13 mouse cellular contexts compared by ENCODE assay signal in the genomic region with DNA sequence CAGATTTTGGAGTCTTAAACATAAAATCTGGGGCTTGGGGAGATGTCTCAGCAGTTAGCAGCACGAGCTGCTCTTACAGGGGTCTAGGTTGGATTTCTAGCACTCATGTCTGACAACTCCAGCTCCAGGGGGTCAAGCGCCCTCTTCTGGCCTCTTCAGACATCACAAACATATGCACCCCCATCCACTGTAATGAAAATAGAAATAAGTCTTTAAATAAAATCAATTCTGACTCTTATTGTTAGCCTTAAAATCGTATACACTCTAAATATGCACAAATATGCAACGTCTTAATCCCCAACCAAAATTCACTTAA. TPM values are rescaled to one million over a fixed set of nuclear protein-coding genes. Genes with fewer than 3 reads are reported as not detected.
DNase-seq lines count a peak whose midpoint lies in the region; ATAC-seq and TF ChIP-seq lines count a peak whose summit lies in the region.
"Had no signal": no experiment of that assay in that cellular context is flagged by ENCODE, and none has a peak within 500 bp of the region (broad histone marks: within the 10 kb centered on the region; RNA-seq: fewer than 3 reads in every experiment).

No protein-coding gene starts in this region.

- no peak for TF ChIP-seq POLR2A in heart, adult 2 months (IDR thresholded peaks at IDR 0.05; ENCODE audit: insufficient read depth, low read depth, low read length)
- no peak for TF ChIP-seq POLR2A in MEL (IDR thresholded peaks at IDR 0.05; ENCODE audit: control insufficient read depth in 1 of 2, insufficient read depth in 1 of 2, low read depth in 1 of 2, low read length in 2 of 2, poor library complexity in 1 of 2)
- TF ChIP-seq POLR2A in myocyte (IDR thresholded peaks at IDR 0.05; ENCODE audit: insufficient read length, low read depth) = no peak

- ATAC-seq in heart, embryonic 11.5 days (replicated peaks; ENCODE audit: insufficient number of reproducible peaks, low FRiP score, low TSS enrichment) = no peak
- ATAC-seq in liver, embryonic 14.5 days (ENCODE audit: insufficient read depth) = no peak
- ATAC-seq: forebrain, embryonic 15.5 days had no signal

- no peak overlapping the region for H3K9ac ChIP-seq in heart, adult 2 months (ENCODE audit: low read depth, low read length)
- no peak overlapping the region for H3K9ac ChIP-seq in heart, embryonic 11.5 days (ENCODE audit: low read depth, low read length)
- no peak overlapping the region for H3K9ac ChIP-seq in liver, embryonic 14.5 days (replicated peaks)
- no peak overlapping the region for H3K9ac ChIP-seq in MEL (ENCODE audit: control insufficient read depth, low read depth, low read length, poor library complexity, severe bottlenecking)
- H3K9ac ChIP-seq: forebrain, embryonic 15.5 days; heart, embryonic 13.5 days; liver, embryonic 15.5 days had no signal

- H3K79me2 ChIP-seq in heart, adult 2 months (replicated peaks; ENCODE audit: control insufficient read depth, insufficient read depth, low read length) = no peaks in the 10 kb centered on the region
- H3K79me2 ChIP-seq in MEL (ENCODE audit: control insufficient read depth, insufficient read depth, low read length, poor library complexity) (no peaks in the 10 kb centered on the region), myocyte (ENCODE audit: control insufficient read depth, insufficient read depth) (peaks cover 2% of the 10 kb centered on the region)

- no peak overlapping the region for H3ac ChIP-seq in myocyte (ENCODE audit: control insufficient read depth, insufficient read length)

- H3K4me2 ChIP-seq in heart, embryonic 11.5 days = no peak overlapping the region
- H3K4me2 ChIP-seq in liver, embryonic 14.5 days (ENCODE audit: low read depth) = no peak overlapping the region
- H3K4me2 ChIP-seq in myocyte (ENCODE audit: low read depth) = peak overlapping the region; percentile 85
- H3K4me2 ChIP-seq: forebrain, embryonic 15.5 days; liver, embryonic 15.5 days had no signal

- TF ChIP-seq RAD21 in MEL (IDR thresholded peaks at IDR 0.05; ENCODE audit: low read depth, low read length) = peak; percentile 43

- TF ChIP-seq EP300 in heart, adult 2 months (IDR thresholded peaks at IDR 0.05; ENCODE audit: insufficient read depth, low read depth, low read length) = no peak
- no peak for TF ChIP-seq EP300 in liver, embryonic 14.5 days (IDR thresholded peaks at IDR 0.05; ENCODE audit: low read depth)
- no peak for TF ChIP-seq EP300 in MEL (IDR thresholded peaks at IDR 0.05; ENCODE audit: low read depth in 1 of 2, low read length in 2 of 2)

- intact Hi-C loops in heart, adult 2 months (cut with DNase I) = loop anchor here (5.0 kb wide), 3 partner anchors 163 to 308 kb away; no protein-coding TSS in a partner anchor

- DNase-seq in heart, adult 2 months = no peak
- no peak for DNase-seq in liver, embryonic 14.5 days (ENCODE audit: low read depth in 3 of 3, low spot score in 3 of 3)
- DNase-seq in liver (no peak), MEL (ENCODE audit: low read depth, low spot score) (peak; percentile 64), adipocyte (ENCODE audit: low spot score) (no peak)
- DNase-seq in frontal cortex, postnatal 25 days (ENCODE audit: low spot score in 2 of 2) = no peak
- DNase-seq: right cerebral cortex, adult 18-20 months had no signal

- H3K36me3 ChIP-seq in heart, adult 2 months (ENCODE audit: control insufficient read depth, insufficient read depth, low read length) = no peaks in the 10 kb centered on the region
- no peaks in the 10 kb centered on the region for H3K36me3 ChIP-seq in heart, embryonic 11.5 days (ENCODE audit: control insufficient read depth, insufficient read depth, low read length)
- H3K36me3 ChIP-seq in liver, embryonic 14.5 days (replicated peaks; ENCODE audit: control insufficient read depth, insufficient read depth, low read depth) = no peaks in the 10 kb centered on the region
- H3K36me3 ChIP-seq in MEL (ENCODE audit: control insufficient read depth in 1 of 2, insufficient read depth in 2 of 2, low read length in 2 of 2) = no peaks in the 10 kb centered on the region
- no peaks in the 10 kb centered on the region for H3K36me3 ChIP-seq in myocyte (ENCODE audit: control insufficient read depth, insufficient read depth)
- H3K36me3 ChIP-seq: forebrain, embryonic 15.5 days; heart, embryonic 13.5 days; liver, embryonic 15.5 days had no signal

- H3K27me3 ChIP-seq in heart, adult 2 months (ENCODE audit: control insufficient read depth, insufficient read depth, low read length) = 0 out of 2 replicates have a peak, but pooled peaks cover 2% of the 10 kb centered on the region
- no peaks in the 10 kb centered on the region for H3K27me3 ChIP-seq in heart, embryonic 11.5 days (ENCODE audit: control insufficient read depth, insufficient read depth, low read length)
- peaks cover 21% of the 10 kb centered on the region for H3K27me3 ChIP-seq in liver, embryonic 14.5 days (ENCODE audit: control insufficient read depth, insufficient read depth, low read length)
- no peaks in the 10 kb centered on the region for H3K27me3 ChIP-seq in MEL (ENCODE audit: control insufficient read depth in 1 of 2, insufficient read depth in 2 of 2, low read length in 2 of 2)
- no peaks in the 10 kb centered on the region for H3K27me3 ChIP-seq in myocyte (ENCODE audit: control insufficient read depth, insufficient read depth, insufficient read length)
- H3K27me3 ChIP-seq: forebrain, embryonic 15.5 days had no signal

- no peak overlapping the region for H3K27ac ChIP-seq in heart, adult 2 months
- H3K27ac ChIP-seq in heart, embryonic 11.5 days (ENCODE audit: low read depth, low read length) = no peak overlapping the region
- no peak overlapping the region for H3K27ac ChIP-seq in liver, embryonic 14.5 days
- no peak overlapping the region for H3K27ac ChIP-seq in MEL (ENCODE audit: control insufficient read depth, low read depth, low read length)
- H3K27ac ChIP-seq: forebrain, embryonic 15.5 days; heart, embryonic 13.5 days; liver, embryonic 15.5 days had no signal

- H3K4me3 ChIP-seq in heart, adult 2 months = no peak overlapping the region
- H3K4me3 ChIP-seq in heart, embryonic 11.5 days (ENCODE audit: low read depth, low read length) = no peak overlapping the region
- H3K4me3 ChIP-seq in liver, embryonic 14.5 days (ENCODE audit: insufficient read depth in 1 of 2, low read depth in 2 of 2, low read length in 2 of 2) = no peak overlapping the region
- H3K4me3 ChIP-seq in MEL (ENCODE audit: control insufficient read depth in 1 of 2, insufficient read depth in 1 of 2, low read depth in 2 of 2, low read length in 2 of 2) = no peak overlapping the region
- no peak overlapping the region for H3K4me3 ChIP-seq in myocyte
- H3K4me3 ChIP-seq: forebrain, embryonic 15.5 days; heart, embryonic 13.5 days; liver, embryonic 15.5 days had no signal

- H3K4me1 ChIP-seq in heart, adult 2 months (ENCODE audit: control insufficient read depth, insufficient read depth, low read length) = peaks cover 2% of the 10 kb centered on the region
- 0 out of 2 replicates have a peak, but pooled peaks cover 10% of the 10 kb centered on the region for H3K4me1 ChIP-seq in heart, embryonic 11.5 days (ENCODE audit: control insufficient read depth, insufficient read depth, low read length)
- no peaks in the 10 kb centered on the region for H3K4me1 ChIP-seq in liver, embryonic 14.5 days (replicated peaks; ENCODE audit: control insufficient read depth in 2 of 2, insufficient read depth in 2 of 2, low read length in 1 of 2)
- no peaks in the 10 kb centered on the region for H3K4me1 ChIP-seq in MEL (ENCODE audit: control insufficient read depth in 1 of 2, insufficient read depth in 2 of 2, low read length in 2 of 2)

- peak; percentile 56 for TF ChIP-seq CTCF in heart, adult 2 months (IDR thresholded peaks at IDR 0.05)
- TF ChIP-seq CTCF in liver, embryonic 14.5 days (IDR thresholded peaks at IDR 0.05; ENCODE audit: low read depth) = peak; percentile 36; the same call in 1 of the 2 replicates
- peak; percentile 36 to 75 (median 64) for TF ChIP-seq CTCF in MEL (IDR thresholded peaks at IDR 0.05 in 2 of 3, conservative IDR thresholded peaks at IDR 0.05 in 1 of 3; ENCODE audit: control insufficient read depth in 1 of 3, insufficient read depth in 1 of 3, low read depth in 2 of 3, low read length in 3 of 3, poor library complexity in 1 of 3, severe bottlenecking in 1 of 3)

- no peaks in the 10 kb centered on the region for H3K9me3 ChIP-seq in heart, embryonic 11.5 days (replicated peaks; ENCODE audit: control insufficient read depth, low read length)
- no peaks in the 10 kb centered on the region for H3K9me3 ChIP-seq in liver, embryonic 14.5 days (ENCODE audit: control insufficient read depth, low read length)
- no peaks in the 10 kb centered on the region for H3K9me3 ChIP-seq in MEL (replicated peaks; ENCODE audit: insufficient read depth, low read length)
- H3K9me3 ChIP-seq: forebrain, embryonic 15.5 days; heart, embryonic 13.5 days; liver, embryonic 15.5 days had no signal

- whole genome bisulfite sequencing in heart, adult 2 months = 81% methylated on average over 4 of the region's 4 CpGs
- 52% methylated on average over 4 of the region's 4 CpGs for WGBS in heart, embryonic 11.5 days (ENCODE audit: insufficient replicate concordance)
- WGBS in liver, embryonic 14.5 days (ENCODE audit: insufficient replicate concordance) = 32% methylated on average over 4 of the region's 4 CpGs

TF ChIP-seq in MEL, 35 proteins besides CTCF, POLR2A, EP300 and RAD21 (continues in another document):
- no peak for TF ChIP-seq MAX (IDR thresholded peaks at IDR 0.05; ENCODE audit: low read length)

TF ChIP-seq in myocyte, 11 proteins besides CTCF, POLR2A, EP300 and RAD21 (continues in another document):
- TF ChIP-seq USF1 (IDR thresholded peaks at IDR 0.05; ENCODE audit: low read depth) = no peak

RNA-seq across cellular contexts. Expression of a gene that starts 4.6 kb away (rescaled TPM):
- total RNA-seq in heart, adult 2 months (2021) = 10 to 100 TPM; 94.0 to 94.7 TPM
- polyA plus RNA-seq in heart, adult 2 months (2012; rRNA removed) = 77.8 and 91.0 TPM in 2 replicates
- 118 and 133 TPM in 2 replicates for polyA plus RNA-seq in heart, embryonic 11.5 days (2014; fragmentation: Nextera tagmentation; extraction: Ambion mirVana)
- polyA plus RNA-seq in liver, embryonic 14.5 days (2012; rRNA removed) = 1.2 and 1.3 TPM in 2 replicates
- 0.36 and 0.45 TPM in 2 replicates for polyA plus RNA-seq in liver, embryonic 14.5 days (2014; fragmentation: Nextera tagmentation; extraction: Ambion mirVana)
- 0.03 TPM in 1 of 2 replicates, not detected in the other for total RNA-seq in MEL (2012; rRNA removed)
- polyA plus RNA-seq in MEL (2012; ENCODE audit: insufficient read depth in 1 of 2, insufficient read length in 2 of 2, low read depth in 1 of 2, low replicate concordance in 2 of 2, missing spikeins in 1 of 2) (under 1 TPM in 1 of 2 experiments, not detected in 1; 0.03 TPM), myocyte (2012; fragmentation: generic; extraction: Trizol) (691 TPM)

RNA-seq across cellular contexts. Expression of a gene that starts 55.0 kb away (rescaled TPM):
- total RNA-seq in heart, adult 2 months (2021) = under 1 TPM in 1 of 2 experiments, not detected in 1; 0.30 TPM
- 0.41 and 2.6 TPM in 2 replicates for polyA plus RNA-seq in heart, adult 2 months (2012; rRNA removed)
- 87.8 and 88.7 TPM in 2 replicates for polyA plus RNA-seq in heart, embryonic 11.5 days (2014; fragmentation: Nextera tagmentation; extraction: Ambion mirVana)
- 2.4 and 3.4 TPM in 2 replicates for polyA plus RNA-seq in liver, embryonic 14.5 days (2012; rRNA removed)
- 1.6 and 2.3 TPM in 2 replicates for polyA plus RNA-seq in liver, embryonic 14.5 days (2014; fragmentation: Nextera tagmentation; extraction: Ambion mirVana)
- total RNA-seq in MEL (2012; rRNA removed) = not detected in 2 replicates
- not detected for polyA plus RNA-seq in MEL (2012; ENCODE audit: insufficient read depth in 1 of 2, insufficient read length in 2 of 2, low read depth in 1 of 2, low replicate concordance in 2 of 2, missing spikeins in 1 of 2)
- 83.7 TPM for polyA plus RNA-seq in myocyte (2012; fragmentation: generic; extraction: Trizol)
- total RNA-seq: monocyte, adult 5-6 weeks had no signal

Comparison
In these comparisons a context has a peak if more than half of its experiments do, and no peak if none do; other contexts are left out.
1. RNA of a gene that starts 55.0 kb away (polyA plus RNA-seq): 87.8 to 88.7 TPM in heart, embryonic 11.5 days and 83.7 TPM in myocyte (single experiment); 0.41 to 2.6 TPM in heart, adult 2 months, 1.6 to 3.4 TPM in liver, embryonic 14.5 days and not detected in MEL; every median in the first group is over 10 times any median in the second.
2. RNA of a gene that starts 4.6 kb away (polyA plus RNA-seq): 691 TPM in myocyte (single experiment), 118 to 133 TPM in heart, embryonic 11.5 days and 77.8 to 91.0 TPM in heart, adult 2 months; 0.36 to 1.3 TPM in liver, embryonic 14.5 days and 0.03 TPM in MEL; every median in the first group is over 10 times any median in the second.
3. Peak in every context shown above with its lines, with median percentiles within 50 percentile points of each other: CTCF ChIP-seq.